Mouse (Mus musculus) stomach, postnatal 0 days (tissue): Measurements from ENCODE around the gene Mccc2. TPM values are rescaled to one million over a fixed set of nuclear protein-coding genes. Genes with fewer than 3 reads are reported as not detected.
A peak's percentile ranks its signal among the peaks of the same experiment; 100 is the strongest.

ENCODE experiments used
- ATAC-seq: fragments of 200-750 bp; cut with Nextera tagmentation; 2 replicates; pipeline ENCODE4 v1.8.0; 2017; ENCODE audit not compliant: low FRiP score, low TSS enrichment
- DNase-seq: peaks from one replicate; pipeline ENCODE4 v3.0.0-alpha.2; 2016; ENCODE audit warnings: low spot score
- H3K27ac ChIP-seq: fragments of 300-500 bp; sonication (generic); replicated peaks from 2 replicates; pipeline ENCODE4 v1.5.1; 2014; ENCODE audit warnings: mild to moderate bottlenecking, control low read depth
- H3K27me3 ChIP-seq: fragments of 300-500 bp; sonication (generic); 2 replicates; pipeline ENCODE4 v1.6.1; 2014; ENCODE audit warnings: low read length; ENCODE audit not compliant: control insufficient read depth, insufficient read depth
- H3K36me3 ChIP-seq: fragments of 300-500 bp; sonication (generic); 2 replicates; pipeline ENCODE4 v1.6.1; 2014; ENCODE audit warnings: low read length, mixed read lengths; ENCODE audit not compliant: control insufficient read depth, insufficient read depth
- H3K4me1 ChIP-seq: fragments of 300-500 bp; sonication (generic); replicated peaks from 2 replicates; pipeline ENCODE4 v1.6.1; 2014; ENCODE audit warnings: antibody characterized with exemption; ENCODE audit not compliant: control insufficient read depth, insufficient read depth
- H3K4me2 ChIP-seq: fragments of 300-500 bp; sonication (generic); replicated peaks from 2 replicates; pipeline ENCODE4 v1.6.1; 2014; ENCODE audit warnings: low read depth, mild to moderate bottlenecking, control low read depth, moderate library complexity
- H3K4me3 ChIP-seq: fragments of 300-500 bp; sonication (generic); 2 replicates; pipeline ENCODE4 v1.5.1; 2014; ENCODE audit warnings: low read depth, low read length, control low read depth
- H3K9ac ChIP-seq: fragments of 300-500 bp; sonication (generic); 2 replicates; pipeline ENCODE4 v1.6.1; 2014; ENCODE audit warnings: mild to moderate bottlenecking, low read length, control low read depth, mixed read lengths
- H3K9me3 ChIP-seq: fragments of 300-500 bp; sonication (generic); 2 replicates; pipeline ENCODE4 v1.6.1; 2016; ENCODE audit warnings: low read length; ENCODE audit not compliant: control insufficient read depth
- CTCF ChIP-seq: IDR thresholded peaks from 2 replicates; pipeline ENCODE4 v1.5.1; 2016; ENCODE audit warnings: antibody characterized with exemption, low read depth, mild to moderate bottlenecking, moderate library complexity
- EP300 ChIP-seq: optimal IDR thresholded peaks from 2 replicates; pipeline ENCODE3; 2016; ENCODE audit warnings: antibody characterized with exemption
- WGBS: fragments of 180-500 bp; shearing (Covaris S2); extraction: QIAGEN DNeasy Blood & Tissue Kit; methylation state at CpG from one replicate; pipeline ENCODE4 v1.1.7; 2014; 5-methylcytosine and 5-hydroxymethylcytosine counted together
- polyA plus RNA-seq: library from polyadenylated mRNA; unstranded; fragments of >200 nt; fragmentation: Nextera tagmentation; extraction: Ambion mirVana; gene quantifications from 2 replicates; pipeline ENCODE4 v1.2.1, GENCODE M21; 2015

The Mccc2 gene
- polyA plus RNA-seq, 1 experiment from 2014 or later, result 27.5 TPM

DNA sequence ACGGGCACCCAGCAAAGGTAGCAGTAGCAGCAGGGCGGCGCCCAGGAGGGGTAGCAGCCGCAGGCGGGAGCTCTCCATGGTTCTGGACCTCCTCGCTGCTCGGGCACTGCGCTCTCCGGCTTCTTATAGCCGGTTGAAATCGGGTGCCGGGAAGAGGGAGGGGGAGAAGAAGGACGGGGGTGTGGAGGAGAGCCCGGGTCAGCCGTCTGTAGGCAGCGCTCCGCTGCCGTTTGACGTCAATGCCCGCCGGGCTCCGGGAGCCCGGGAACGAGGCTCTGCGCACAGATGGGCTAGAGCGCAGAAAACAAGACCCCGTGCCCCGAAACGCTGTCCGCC, 114.9 kb downstream of the Mccc2 start:
- H3K36me3 ChIP-seq, result no peaks in the 10 kb centered on the region
- peaks cover 8% of the 10 kb centered on the region; the same call in 1 of the 2 replicates for H3K27me3 ChIP-seq
- DNase-seq, result peak; percentile 78
- no peaks in the 10 kb centered on the region for H3K9me3 ChIP-seq
- no peaks in the 10 kb centered on the region for H3K4me1 ChIP-seq
- H3K27ac ChIP-seq, result no peak overlapping the region
- ATAC-seq, result peak; percentile 61
- WGBS, result 2% methylated on average over 30 of the region's 30 CpGs
- H3K4me3 ChIP-seq, result no peak overlapping the region
- no peak overlapping the region for H3K9ac ChIP-seq
- TF ChIP-seq EP300 (no peak), CTCF (no peak)
- H3K4me2 ChIP-seq, result no peak overlapping the region

DNA sequence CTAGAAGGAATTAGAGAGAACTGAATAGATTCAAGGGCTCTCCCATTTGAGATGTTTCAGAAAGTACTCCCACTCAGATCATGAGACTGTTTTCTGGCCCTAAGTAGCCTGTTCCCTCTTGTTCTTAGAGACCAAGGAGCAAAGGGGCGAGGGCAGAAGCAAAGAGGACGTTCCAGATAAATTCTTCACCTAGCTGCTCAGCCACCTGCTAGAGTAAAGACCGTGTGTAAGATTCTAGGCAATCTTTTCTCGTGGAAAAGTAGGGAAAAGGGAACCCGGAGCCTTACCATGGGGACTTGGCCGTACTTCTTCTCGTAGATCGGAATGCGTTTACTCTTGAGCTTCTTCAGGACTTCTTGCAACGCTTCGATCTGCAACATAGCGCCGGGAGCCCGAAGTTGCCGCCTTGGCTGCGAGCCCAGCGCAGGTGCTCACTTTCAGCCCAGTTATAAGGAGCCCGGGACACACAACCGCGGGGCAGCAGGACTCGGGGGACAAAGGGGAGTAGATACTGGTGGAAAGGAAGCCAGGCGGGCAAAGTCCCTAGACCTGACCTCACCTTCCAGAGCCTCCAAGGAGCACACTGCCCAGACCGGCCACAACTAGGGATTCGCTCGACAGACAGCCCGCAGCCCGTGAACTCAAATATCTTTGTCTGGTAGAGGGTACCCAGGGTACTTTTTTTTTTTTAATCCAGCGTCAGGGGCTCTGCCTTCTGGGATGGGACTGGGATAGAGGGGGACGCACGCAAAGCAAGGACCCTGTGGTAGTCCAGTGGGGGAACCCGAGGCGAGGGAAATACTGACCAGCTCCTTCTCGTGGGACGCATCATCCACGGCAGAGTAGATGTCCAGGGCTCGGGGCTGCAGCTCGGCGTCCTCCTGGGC, 115.5 kb downstream of the Mccc2 start:
- DNase-seq, result no peak
- H3K4me2 ChIP-seq, result no peak overlapping the region
- H3K9ac ChIP-seq, result no peak overlapping the region
- no peak overlapping the region for H3K4me3 ChIP-seq
- no peaks in the 10 kb centered on the region for H3K36me3 ChIP-seq
- 8% methylated on average over 38 of the region's 38 CpGs for WGBS
- H3K27me3 ChIP-seq, result peaks cover 8% of the 10 kb centered on the region; the same call in 1 of the 2 replicates
- no peaks in the 10 kb centered on the region for H3K9me3 ChIP-seq
- no peak overlapping the region for H3K27ac ChIP-seq
- no peak for ATAC-seq
- TF ChIP-seq CTCF, result no peak
- TF ChIP-seq EP300, result no peak
- H3K4me1 ChIP-seq, result no peaks in the 10 kb centered on the region

- no peaks in the 10 kb centered on the region for H3K9me3 ChIP-seq
- H3K4me1 ChIP-seq, result no peaks in the 10 kb centered on the region
- TF ChIP-seq CTCF, result no peak
- TF ChIP-seq EP300, result no peak
- no peak overlapping the region for H3K9ac ChIP-seq
- no peak overlapping the region for H3K4me2 ChIP-seq
- no peaks in the 10 kb centered on the region for H3K36me3 ChIP-seq
- no peak overlapping the region for H3K4me3 ChIP-seq
- no peak for ATAC-seq
- WGBS, result 28% methylated on average over 14 of the region's 14 CpGs
- H3K27ac ChIP-seq, result no peak overlapping the region
- DNase-seq, result no peak
- H3K27me3 ChIP-seq, result peaks cover 8% of the 10 kb centered on the region; the same call in 1 of the 2 replicates
Measured at GRCm38 (mm10) chr13:99898816-99899215, 116.6 kb downstream of the Mccc2 start.

Other genes with a start within 250 kb of the Mccc2 start
- 72.1 and 79.7 TPM in 2 replicates for gene Cartpt, start 114.5 kb downstream of the Mccc2 start, polyA plus RNA-seq
- gene Bdp1, start 88.4 kb upstream of the Mccc2 start, polyA plus RNA-seq, result 15.5 and 17.5 TPM in 2 replicates
- 89.7 and 95.5 TPM in 2 replicates for gene Serf1, start 92.4 kb upstream of the Mccc2 start, polyA plus RNA-seq
- gene Smn1, start 109.2 kb upstream of the Mccc2 start, polyA plus RNA-seq, result 24.1 and 28.8 TPM in 2 replicates
- gene Naip2, start 186.5 kb upstream of the Mccc2 start, polyA plus RNA-seq, result 1.1 and 1.2 TPM in 2 replicates
- gene Naip5, start 230.7 kb upstream of the Mccc2 start, polyA plus RNA-seq, result 0.40 and 0.50 TPM in 2 replicates